Mouse (Mus musculus): ENCODE measurements at regions not wholly inside any gene's neighbourhood (a gene's known extent, or its start where the extent isn't known, plus 50 kb on each side); places are given as distances from the start of the nearest gene placed in this dataset.

DNA sequence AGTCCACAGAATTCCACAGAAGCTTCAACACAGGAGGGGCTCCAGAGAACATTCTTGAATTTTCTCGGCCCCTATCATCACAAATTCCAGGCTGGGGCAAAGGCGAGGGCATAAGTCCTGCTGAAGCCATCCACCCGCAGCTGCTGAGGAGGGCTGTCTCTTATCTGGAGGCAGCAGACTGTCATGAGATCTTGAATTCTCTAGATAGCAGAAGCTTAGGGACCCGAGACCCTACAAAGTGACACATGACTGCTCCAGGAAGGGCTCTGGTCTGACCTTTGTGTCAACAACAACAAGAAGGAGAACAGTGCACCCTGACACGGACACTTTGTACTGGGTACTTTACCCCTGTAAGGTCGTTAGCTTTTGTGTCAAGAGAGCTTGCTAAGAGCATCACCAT is 57.2 kb downstream of the Lao1 start:
- ATAC-seq = no peak
- POLR2A ChIA-PET = interaction anchor here (0.6 kb wide), 1 partner anchor 60 kb away, joined by 3 read pairs; no protein-coding TSS in a partner anchor
- TF ChIP-seq CTCF (IDR thresholded peaks at IDR 0.05) = no peak
- CTCF ChIA-PET = no interaction called here
- no peaks in the 10 kb centered on the region for H3K27me3 ChIP-seq
- in situ Hi-C loops (cut with MboI; ENCODE audit: low pct_unique_long_range_greater_than_20kb) = no loop called here
- DNase-seq (ENCODE audit: low read depth, low spot score) = no peak

DNA sequence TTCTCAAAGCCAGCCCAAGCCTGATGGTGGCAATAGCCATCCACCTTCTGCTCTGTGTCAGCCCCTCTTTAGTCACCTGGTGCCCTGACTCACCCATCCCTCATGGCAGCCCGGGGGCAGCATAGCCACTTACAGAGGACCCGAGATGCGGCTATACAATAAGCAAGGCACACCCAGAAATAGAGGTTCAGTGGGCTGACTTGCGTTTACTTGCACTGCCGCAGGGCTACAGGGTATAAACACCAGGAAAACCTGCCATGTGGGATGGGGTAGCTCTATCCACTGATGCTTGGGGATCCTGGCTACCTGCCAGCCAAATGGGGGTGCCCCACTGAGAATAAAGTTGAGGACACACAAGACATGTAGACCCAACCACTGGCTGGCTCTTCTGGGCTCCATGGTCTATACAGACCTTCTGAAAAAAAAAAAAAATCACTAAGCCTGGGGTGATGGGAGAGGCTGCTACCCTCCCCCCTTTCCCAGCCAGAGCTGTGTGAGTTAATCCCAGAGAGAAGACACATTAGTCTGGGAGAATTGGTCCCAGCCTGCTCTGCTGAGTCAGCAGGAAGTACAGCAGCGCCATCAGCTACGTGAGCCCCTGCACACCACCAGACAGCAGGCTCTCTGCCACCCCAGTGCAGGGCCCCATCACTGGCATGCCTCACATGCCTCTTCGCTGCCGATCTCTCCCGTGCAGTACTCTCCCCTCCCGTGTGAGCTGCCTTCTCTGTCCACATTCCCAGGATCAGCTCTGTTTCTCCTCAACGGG is 57.8 kb downstream of the Lao1 start:
- DNase-seq (ENCODE audit: low read depth, low spot score) (no peak), ATAC-seq (no peak)
- CTCF ChIA-PET = no interaction called here
- POLR2A ChIA-PET = interaction anchor here (0.6 kb wide), 1 partner anchor 60 kb away, joined by 3 read pairs; no protein-coding TSS in a partner anchor
- no peaks in the 10 kb centered on the region for H3K27me3 ChIP-seq
- in situ Hi-C loops (cut with MboI; ENCODE audit: low pct_unique_long_range_greater_than_20kb) = no loop called here
- no peak for TF ChIP-seq CTCF (IDR thresholded peaks at IDR 0.05)

DNA sequence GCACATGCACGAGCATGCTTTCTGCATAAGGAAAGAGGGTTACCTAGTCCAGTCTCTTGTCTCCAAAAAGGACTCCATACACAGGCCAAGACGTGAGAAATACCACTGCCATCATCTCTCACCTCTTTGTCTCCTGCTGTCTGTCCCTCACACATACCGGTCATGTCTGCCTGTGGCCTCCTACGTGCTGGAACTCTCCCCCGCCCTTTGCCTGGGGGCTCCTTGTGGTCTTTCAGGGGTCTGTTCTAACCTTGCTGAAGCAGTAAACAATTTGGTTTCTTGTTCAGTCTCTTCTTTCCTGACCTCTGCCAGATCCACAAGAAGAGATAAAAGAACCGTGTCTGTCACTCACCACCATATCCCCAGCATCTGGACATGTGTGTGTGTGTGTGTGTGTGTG is 61.0 kb downstream of the Lao1 start:
- POLR2A ChIA-PET = no interaction called here
- H3K27me3 ChIP-seq = no peaks in the 10 kb centered on the region
- TF ChIP-seq CTCF (IDR thresholded peaks at IDR 0.05) = no peak
- ATAC-seq (no peak), DNase-seq (ENCODE audit: low read depth, low spot score) (no peak)
- CTCF ChIA-PET = no interaction called here
- in situ Hi-C loops (cut with MboI; ENCODE audit: low pct_unique_long_range_greater_than_20kb) = no loop called here

GRCm38 (mm10) chr4:119026237-119026861 is 65.0 kb downstream of the Lao1 start:
- H3K27me3 ChIP-seq = no peaks in the 10 kb centered on the region
- TF ChIP-seq CTCF (IDR thresholded peaks at IDR 0.05) = no peak
- ChIA-PET CTCF (interaction anchor here (1.5 kb wide), 1 partner anchor 83 kb away, joined by 5 read pairs; the partner anchor contains the start of gene Slc2a1), POLR2A (no interaction called here)
- in situ Hi-C loops (cut with MboI; ENCODE audit: low pct_unique_long_range_greater_than_20kb) = no loop called here
- DNase-seq (ENCODE audit: low read depth, low spot score) = no peak
- no peak for ATAC-seq

GRCm38 (mm10) chr4:119028208-119028821 is 66.9 kb downstream of the Lao1 start:
- in situ Hi-C loops (cut with MboI; ENCODE audit: low pct_unique_long_range_greater_than_20kb) = no loop called here
- ATAC-seq = no peak
- no peak for TF ChIP-seq CTCF (IDR thresholded peaks at IDR 0.05)
- DNase-seq (ENCODE audit: low read depth, low spot score) = no peak
- ChIA-PET POLR2A (interaction anchor here (0.5 kb wide), 1 partner anchor 511 kb away, joined by 3 read pairs; the partner anchor contains the start of gene Frg2f1), CTCF (interaction anchor here (0.9 to 1.1 kb wide), 2 partner anchors 12 to 73 kb away, joined by 3 to 4 read pairs; no protein-coding TSS in a partner anchor)
- no peaks in the 10 kb centered on the region for H3K27me3 ChIP-seq

GRCm38 (mm10) chr4:119029091-119029490 is 67.7 kb downstream of the Lao1 start:
- H3K27me3 ChIP-seq = no peaks in the 10 kb centered on the region
- TF ChIP-seq CTCF (IDR thresholded peaks at IDR 0.05) = no peak
- ChIA-PET POLR2A (interaction anchor here (0.6 kb wide), 1 partner anchor 72 kb away, joined by 6 read pairs; no protein-coding TSS in a partner anchor), CTCF (interaction anchor here (0.8 kb wide), 1 partner anchor 12 kb away, joined by 3 read pairs; no protein-coding TSS in a partner anchor)
- ATAC-seq = no peak
- no peak for DNase-seq (ENCODE audit: low read depth, low spot score)
- in situ Hi-C loops (cut with MboI; ENCODE audit: low pct_unique_long_range_greater_than_20kb) = no loop called here

- no peak for TF ChIP-seq CTCF (IDR thresholded peaks at IDR 0.05)
- no peaks in the 10 kb centered on the region for H3K27me3 ChIP-seq
- peak; percentile 91 for DNase-seq (ENCODE audit: low read depth, low spot score)
- POLR2A ChIA-PET = no interaction called here
- ATAC-seq = peak; percentile 79
- in situ Hi-C loops (cut with MboI; ENCODE audit: low pct_unique_long_range_greater_than_20kb) = no loop called here
- CTCF ChIA-PET = interaction anchor here (0.8 kb wide), 2 partner anchors 12 to 23 kb away, joined by 3 read pairs; no protein-coding TSS in a partner anchor
Observed at GRCm38 (mm10) chr4:119029735-119030134, 68.4 kb downstream of the Lao1 start.

GRCm38 (mm10) chr4:119030865-119031264 is 69.5 kb downstream of the Lao1 start:
- ATAC-seq = no peak
- no peak for TF ChIP-seq CTCF (IDR thresholded peaks at IDR 0.05)
- no peak for DNase-seq (ENCODE audit: low read depth, low spot score)
- CTCF ChIA-PET = interaction anchor here (0.7 to 1.3 kb wide), 2 partner anchors 10 to 20 kb away, joined by 3 read pairs; no protein-coding TSS in a partner anchor
- H3K27me3 ChIP-seq = no peaks in the 10 kb centered on the region
- in situ Hi-C loops (cut with MboI; ENCODE audit: low pct_unique_long_range_greater_than_20kb) = no loop called here
- POLR2A ChIA-PET = no interaction called here

- DNase-seq (ENCODE audit: low read depth, low spot score) (no peak), ATAC-seq (no peak)
- no peaks in the 10 kb centered on the region for H3K27me3 ChIP-seq
- no peak for TF ChIP-seq CTCF (IDR thresholded peaks at IDR 0.05)
- in situ Hi-C loops (cut with MboI; ENCODE audit: low pct_unique_long_range_greater_than_20kb) = no loop called here
- CTCF ChIA-PET = no interaction called here
- POLR2A ChIA-PET = no interaction called here
Observed at GRCm38 (mm10) chr4:119033006-119033405, 71.6 kb downstream of the Lao1 start.

GRCm38 (mm10) chr4:119036582-119036981 is 71.9 kb upstream of the Slc2a1 start:
- in situ Hi-C loops (cut with MboI; ENCODE audit: low pct_unique_long_range_greater_than_20kb) = no loop called here
- no peak for ATAC-seq

More at GRCm38 (mm10) chr4:119036582-119036981, 71.9 kb upstream of the Slc2a1 start:
- H3K27me3 ChIP-seq = no peaks in the 10 kb centered on the region
- ChIA-PET CTCF (interaction anchor here (0.7 to 1.3 kb wide), 4 partner anchors 46 to 136 kb away, joined by 3 read pairs; no protein-coding TSS in a partner anchor), POLR2A (no interaction called here)
- DNase-seq (ENCODE audit: low read depth, low spot score) = no peak
- TF ChIP-seq CTCF (IDR thresholded peaks at IDR 0.05) = no peak

Data from Patski (cell line).